Mouse (Mus musculus) cerebellum, adult 2 months (tissue): Measurements from ENCODE around the gene Tmc7. TPM values are rescaled to one million over a fixed set of nuclear protein-coding genes. Genes with fewer than 3 reads are reported as not detected.

Experiments used
- DNase-seq, 2 experiments: peaks; one replicate each; pipeline ENCODE4 v3.0.0; 2021
- H3K27ac ChIP-seq: fragments of 200-500 bp; 2 replicates; pipeline ENCODE4 v1.5.1; 2012; ENCODE audit warnings: low read length, control low read depth, inconsistent platforms; ENCODE audit not compliant: insufficient read depth
- H3K27me3 ChIP-seq: fragments of 200-500 bp; 2 replicates; pipeline ENCODE4 v1.6.1; 2012; ENCODE audit warnings: inconsistent platforms, mild to moderate bottlenecking, low read length, moderate library complexity; ENCODE audit not compliant: control insufficient read depth, insufficient read depth
- H3K4me1 ChIP-seq: fragments of 200-500 bp; 2 replicates; pipeline ENCODE4 v1.6.1; 2011; ENCODE audit warnings: low read length; ENCODE audit not compliant: control insufficient read depth, insufficient read depth
- H3K4me3 ChIP-seq: fragments of 200-500 bp; replicated peaks from 2 replicates; pipeline ENCODE3; 2011; ENCODE audit warnings: mild to moderate bottlenecking, low read depth, low read length, control low read depth; ENCODE audit not compliant: insufficient read depth
- CTCF ChIP-seq: fragments of 200-500 bp; IDR thresholded peaks from 2 replicates; pipeline ENCODE4 v1.5.1; 2011; ENCODE audit warnings: low read depth, mild to moderate bottlenecking, control low read depth, low read length, moderate library complexity, borderline replicate concordance; ENCODE audit not compliant: insufficient read depth
- POLR2A ChIP-seq: fragments of 200-500 bp; IDR thresholded peaks from 2 replicates; pipeline ENCODE4 v1.6.1; 2011; ENCODE audit warnings: low read length, control low read depth, borderline replicate concordance; ENCODE audit not compliant: insufficient read depth
- WGBS: fragments of 180-500 bp; shearing (Covaris S2); methylation state at CpG from one replicate; pipeline ENCODE4 v1.1.7; 2018; 5-methylcytosine and 5-hydroxymethylcytosine counted together
- polyA plus RNA-seq: library from polyadenylated mRNA; depleted of rRNA; stranded (reverse); fragments of >200 nt; gene quantifications from 2 replicates; pipeline ENCODE4 v1.2.3, GENCODE M21; 2012

Tmc7 gene
- polyA plus RNA-seq, 1 experiment = 16.7 TPM

DNA sequence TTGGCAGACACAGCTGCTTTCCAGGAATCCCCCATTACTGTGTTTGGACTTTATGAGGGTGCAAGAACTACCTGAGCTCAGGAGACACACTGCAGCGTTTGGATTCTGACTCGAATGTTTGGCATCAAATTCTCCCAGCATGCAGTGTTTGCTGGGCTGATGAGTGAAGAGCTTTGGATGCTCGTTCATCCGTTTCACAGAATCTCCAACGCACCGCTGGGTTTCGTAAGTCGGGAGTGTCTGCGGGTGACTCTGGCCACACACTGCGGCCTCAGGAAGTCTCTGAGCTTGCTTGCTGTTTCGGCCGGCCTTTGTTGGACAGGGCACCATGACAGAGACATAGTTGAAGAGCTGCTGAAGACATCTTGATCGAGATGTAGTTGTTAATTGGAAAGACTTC lies 29.5 kb upstream of the Tmc7 start:
- Histone ChIP-seq H3K4me3 (no peak overlapping the region), H3K27me3 (no peaks in the 10 kb centered on the region), H3K27ac (no peak overlapping the region), H3K4me1 (no peaks in the 10 kb centered on the region)
- 14% methylated on average over 13 of the region's 13 CpGs for WGBS
- no peak for DNase-seq
- TF ChIP-seq CTCF = no peak
- TF ChIP-seq POLR2A = no peak

DNA sequence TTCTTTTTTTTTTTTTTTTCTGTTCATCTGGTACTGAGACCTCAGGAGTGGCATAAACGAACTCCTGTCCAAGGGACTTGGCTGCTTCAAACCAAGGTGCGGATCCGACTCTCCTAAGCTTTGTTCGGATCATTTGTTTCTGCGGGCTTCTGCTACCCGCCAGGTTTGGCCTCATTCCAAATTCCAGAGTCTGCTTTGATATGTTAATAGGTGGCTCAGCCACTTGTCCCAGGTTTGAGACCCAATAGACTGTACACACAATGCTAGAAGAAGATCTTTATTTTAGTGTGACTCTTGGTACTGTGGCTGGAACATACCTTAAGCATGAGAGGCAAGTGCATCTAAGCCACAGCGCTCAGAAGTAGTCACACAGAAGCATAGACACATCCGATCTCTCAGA lies 27.4 kb upstream of the Tmc7 start:
- no peak overlapping the region for H3K4me3 ChIP-seq
- TF ChIP-seq POLR2A (no peak), CTCF (no peak)
- no peak for DNase-seq
- no peaks in the 10 kb centered on the region for H3K4me1 ChIP-seq
- WGBS = 26% methylated on average over 8 of the region's 8 CpGs
- no peak overlapping the region for H3K27ac ChIP-seq
- no peaks in the 10 kb centered on the region for H3K27me3 ChIP-seq

DNA sequence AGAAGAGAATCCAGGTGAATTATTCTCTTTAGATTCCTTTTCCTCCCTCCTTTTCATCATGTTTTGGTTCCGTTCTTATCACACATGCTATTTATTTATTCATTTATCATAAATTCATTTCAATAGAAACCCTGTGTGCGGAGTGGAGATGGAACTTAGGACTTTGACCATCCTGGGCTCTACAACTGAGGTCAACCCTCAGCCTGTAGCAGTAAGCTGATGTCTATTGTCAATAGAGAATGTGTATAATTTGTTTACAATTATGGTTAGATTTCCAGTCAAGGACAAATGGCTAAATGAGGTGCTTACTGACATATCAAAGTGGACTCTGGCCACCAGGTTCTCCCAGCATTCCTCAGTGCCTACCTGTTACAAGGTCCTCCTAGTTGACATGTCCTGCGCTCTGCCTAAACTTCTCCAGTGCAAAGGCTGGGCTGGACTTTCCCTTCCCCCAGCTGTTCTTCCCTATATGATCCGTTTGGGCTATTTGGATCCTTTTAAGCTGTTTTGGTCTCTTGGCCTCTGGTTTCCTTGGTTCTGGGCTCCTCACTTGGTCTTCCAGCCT lies 26.7 kb upstream of the Tmc7 start:
- DNase-seq = no peak
- 83% methylated on average over 4 of the region's 4 CpGs for WGBS
- H3K27ac ChIP-seq = no peak overlapping the region
- no peak overlapping the region for H3K4me3 ChIP-seq
- no peaks in the 10 kb centered on the region for H3K4me1 ChIP-seq
- TF ChIP-seq CTCF = no peak
- TF ChIP-seq POLR2A = no peak
- no peaks in the 10 kb centered on the region for H3K27me3 ChIP-seq

- WGBS = 85% methylated on average over 13 of the region's 13 CpGs
- Histone ChIP-seq H3K27ac (no peak overlapping the region), H3K27me3 (no peaks in the 10 kb centered on the region), H3K4me1 (no peaks in the 10 kb centered on the region), H3K4me3 (no peak overlapping the region)
- DNase-seq = no peak
- no peak for TF ChIP-seq CTCF
- TF ChIP-seq POLR2A = no peak
Observed at GRCm38 (mm10) chr7:118610721-118611120, 26.2 kb upstream of the Tmc7 start.

DNA sequence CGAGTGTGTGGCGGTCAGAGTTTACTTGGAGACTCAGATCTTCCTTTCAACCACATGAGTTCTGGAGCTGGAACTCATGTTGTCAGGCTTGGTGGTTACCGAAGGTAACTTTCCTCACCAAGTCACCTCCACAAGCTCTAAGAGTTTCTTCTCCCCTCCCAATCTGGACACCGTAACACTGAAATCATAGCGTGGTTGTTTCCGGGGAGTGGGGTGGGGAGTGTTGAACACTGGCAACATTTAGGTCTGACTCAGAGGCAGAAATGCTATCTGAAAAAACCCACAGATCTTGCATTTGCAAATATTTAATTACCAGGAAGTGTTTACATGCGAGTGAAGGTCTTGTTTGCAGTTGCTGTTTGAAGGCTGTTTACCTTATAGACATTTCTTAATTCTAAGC lies 25.3 kb upstream of the Tmc7 start:
- H3K27ac ChIP-seq = no peak overlapping the region
- 95% methylated on average over 7 of the region's 7 CpGs for WGBS
- DNase-seq = no peak
- no peak for TF ChIP-seq CTCF
- TF ChIP-seq POLR2A = no peak
- no peaks in the 10 kb centered on the region for H3K4me1 ChIP-seq
- no peaks in the 10 kb centered on the region for H3K27me3 ChIP-seq
- H3K4me3 ChIP-seq = no peak overlapping the region

DNA sequence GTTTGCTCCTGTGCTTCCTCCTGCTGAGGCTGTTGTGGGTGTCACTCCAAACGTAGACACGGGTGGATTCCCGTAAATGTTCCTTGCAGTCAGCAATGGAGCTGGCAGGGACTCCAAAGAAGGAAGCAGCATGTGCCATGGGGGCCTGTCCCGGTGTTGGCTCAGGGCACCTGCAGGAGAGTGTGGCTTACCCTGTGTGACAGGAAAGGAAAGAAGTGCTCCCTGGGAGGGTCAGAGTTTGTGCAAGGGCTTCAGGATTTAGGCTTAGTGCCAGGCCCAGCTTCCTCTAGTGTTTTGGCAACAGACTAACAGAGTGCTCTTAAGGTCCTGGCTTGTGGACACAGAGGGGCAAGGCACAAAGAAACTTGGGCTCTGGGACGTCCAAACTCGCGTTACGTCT lies 20.3 kb upstream of the Tmc7 start:
- no peak overlapping the region for H3K27ac ChIP-seq
- no peaks in the 10 kb centered on the region for H3K4me1 ChIP-seq
- no peaks in the 10 kb centered on the region for H3K27me3 ChIP-seq
- WGBS = 36% methylated on average over 8 of the region's 8 CpGs
- H3K4me3 ChIP-seq = no peak overlapping the region
- no peak for DNase-seq
- TF ChIP-seq CTCF (no peak), POLR2A (no peak)

- Histone ChIP-seq H3K4me3 (no peak overlapping the region), H3K4me1 (no peaks in the 10 kb centered on the region), H3K27ac (no peak overlapping the region), H3K27me3 (no peaks in the 10 kb centered on the region; the same call in 1 of the 2 replicates)
- TF ChIP-seq POLR2A (no peak), CTCF (no peak)
- no peak for DNase-seq
- 67% methylated on average over 12 of the region's 12 CpGs for WGBS
Observed at GRCm38 (mm10) chr7:118599954-118600631, 15.6 kb upstream of the Tmc7 start.

- DNase-seq = no peak
- H3K27me3 ChIP-seq = no peaks in the 10 kb centered on the region; the same call in 1 of the 2 replicates
- no peak within 1 kb of the TSS for H3K4me3 ChIP-seq
- TF ChIP-seq CTCF (no peak), POLR2A (no peak)
- peaks cover 13% of the 10 kb centered on the region for H3K4me1 ChIP-seq
- H3K27ac ChIP-seq = no peak within 1 kb of the TSS
- WGBS = 22% methylated on average over 23 of the region's 23 CpGs
Observed at GRCm38 (mm10) chr7:118597201-118597600, 12.7 kb upstream of the Tmc7 start, which contains the start of gene Tmc5. Tmc5 (plus strand) TSS chr7:118597297.
